Mouse (Mus musculus) brain, embryonic 14.5 days (tissue): Measurements from ENCODE around the gene Poglut1.
A peak's percentile ranks its signal among the peaks of the same experiment; 100 is the strongest.

Source experiments
- CTCF ChIP-seq: fragments of 200-500 bp; IDR thresholded peaks from 2 replicates; pipeline ENCODE4 v1.5.1; 2012; ENCODE audit warnings: inconsistent platforms, mild to moderate bottlenecking, moderate library complexity, borderline replicate concordance; ENCODE audit not compliant: insufficient read depth, insufficient read length; ENCODE audit errors: extremely low read depth
- POLR2A ChIP-seq: fragments of 200-500 bp; IDR thresholded peaks from 2 replicates; pipeline ENCODE4 v1.6.1; 2012; ENCODE audit warnings: mild to moderate bottlenecking, inconsistent platforms, borderline replicate concordance; ENCODE audit not compliant: poor library complexity, insufficient read depth, insufficient read length, severe bottlenecking; ENCODE audit errors: extremely low read depth

GRCm38 (mm10) chr16:38522129-38523084, 27.7 kb downstream of the Poglut1 start, which contains the start of gene Timmdc1:
- TF ChIP-seq CTCF, result peak; percentile 10; the same call in 1 of the 2 replicates
- peak; percentile 52; the same call in 1 of the 2 replicates for TF ChIP-seq POLR2A
